Mouse (Mus musculus): ENCODE results near the gene Ildr1. TPM values are rescaled to one million over a fixed set of nuclear protein-coding genes. Genes with fewer than 3 reads are reported as not detected.

Ildr1 gene
- polyA plus RNA-seq, 1 experiment from 2014 or later, result 5.3 TPM

DNA sequence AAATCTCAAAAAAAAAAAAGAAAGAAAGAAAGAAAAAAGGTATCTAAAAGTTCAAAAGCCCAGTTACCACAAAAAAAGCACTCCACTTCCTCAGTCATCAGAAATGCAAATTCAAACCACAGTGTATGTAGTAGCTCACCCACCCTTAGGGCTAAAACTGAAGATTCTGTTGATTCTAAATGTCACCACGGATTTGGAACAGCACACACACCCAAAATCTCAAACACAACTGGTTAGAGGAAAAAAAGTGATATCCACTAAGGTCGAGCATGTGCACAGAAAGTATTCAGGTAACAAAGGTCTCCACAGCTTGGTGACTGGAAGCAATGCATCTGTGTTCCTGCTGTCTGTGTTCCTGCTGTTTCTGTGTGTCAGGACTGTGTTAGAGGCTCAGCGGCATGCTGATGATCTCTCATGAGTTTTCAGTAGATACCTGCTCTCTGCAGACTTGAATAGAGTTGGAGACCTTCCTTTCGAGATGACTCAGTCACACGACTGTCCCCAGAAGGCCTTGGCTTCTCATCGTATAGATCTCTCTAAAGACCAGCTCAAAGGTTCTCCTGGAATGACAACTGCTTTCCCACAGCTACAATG, 9.4 kb upstream of the Ildr1 start:
- Histone ChIP-seq H3K9me3 (ENCODE audit: control insufficient read depth, low read length) (no peaks in the 10 kb centered on the region), H3K4me2 (ENCODE audit: low read depth, low read length) (no peak overlapping the region), H3K4me3 (ENCODE audit: low read depth, low read length) (no peak overlapping the region), H3K36me3 (ENCODE audit: control insufficient read depth, insufficient read depth, low read length) (no peaks in the 10 kb centered on the region), H3K27me3 (replicated peaks; ENCODE audit: control insufficient read depth, insufficient read depth, low read length) (no peaks in the 10 kb centered on the region), H3K9ac (ENCODE audit: low read depth, low read length) (no peak overlapping the region), H3K27ac (replicated peaks; ENCODE audit: low read depth, low read length) (no peak overlapping the region), H3K4me1 (ENCODE audit: control insufficient read depth, insufficient read depth, low read length) (no peaks in the 10 kb centered on the region)
- DNase-seq (ENCODE audit: low spot score), result no peak
- WGBS, result 69% methylated on average over 6 of the region's 6 CpGs
- ATAC-seq (ENCODE audit: low read depth), result no peak

- Histone ChIP-seq H3K27ac (replicated peaks; ENCODE audit: low read depth, low read length) (no peak overlapping the region), H3K4me1 (ENCODE audit: control insufficient read depth, insufficient read depth, low read length) (no peaks in the 10 kb centered on the region), H3K4me3 (ENCODE audit: low read depth, low read length) (no peak overlapping the region), H3K36me3 (ENCODE audit: control insufficient read depth, insufficient read depth, low read length) (no peaks in the 10 kb centered on the region), H3K4me2 (ENCODE audit: low read depth, low read length) (no peak overlapping the region), H3K9ac (ENCODE audit: low read depth, low read length) (no peak overlapping the region), H3K9me3 (ENCODE audit: control insufficient read depth, low read length) (no peaks in the 10 kb centered on the region), H3K27me3 (replicated peaks; ENCODE audit: control insufficient read depth, insufficient read depth, low read length) (peaks cover 6% of the 10 kb centered on the region; the same call in 1 of the 2 replicates)
- DNase-seq (ENCODE audit: low spot score) (no peak), ATAC-seq (ENCODE audit: low read depth) (no peak)
- WGBS, result 90% methylated on average over 2 of the region's 2 CpGs
Observed at GRCm38 (mm10) chr16:36688076-36688475, 5.7 kb upstream of the Ildr1 start.

DNA sequence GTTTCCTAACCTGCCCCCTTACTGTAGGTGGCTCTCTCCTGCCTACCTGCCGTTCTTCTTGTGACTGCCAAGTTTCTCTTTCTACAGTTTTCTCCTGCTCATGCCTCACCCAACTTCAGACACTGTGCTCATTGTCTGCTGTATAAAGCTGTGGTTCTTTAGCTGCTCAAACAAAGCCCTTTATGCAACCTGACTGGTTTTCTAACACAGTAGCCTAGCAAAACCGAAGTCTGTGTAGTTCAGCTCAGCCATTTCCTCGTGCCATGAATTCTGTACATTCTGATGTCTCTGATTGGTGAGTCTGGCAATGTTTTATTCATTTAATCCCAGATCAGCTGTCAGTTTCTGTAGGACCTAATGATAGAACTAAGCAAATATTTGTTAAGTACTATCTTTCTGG, 2.3 kb upstream of the Ildr1 start:
- H3K27ac ChIP-seq (replicated peaks; ENCODE audit: low read depth, low read length), result 0 out of 2 replicates have a peak overlapping the region, but pooled peaks have one; percentile 28
- DNase-seq (ENCODE audit: low spot score), result peak; percentile 50

GRCm38 (mm10) chr16:36694798-36695290, 1.1 kb downstream of the Ildr1 start:
- Histone ChIP-seq H3K36me3 (ENCODE audit: control insufficient read depth, insufficient read depth, low read length) (no peaks in the 10 kb centered on the region), H3K27ac (replicated peaks; ENCODE audit: low read depth, low read length) (peak overlapping the region; percentile 28; the same call in 1 of the 2 replicates), H3K4me3 (ENCODE audit: low read depth, low read length) (peak overlapping the region; percentile 42; the same call in 1 of the 2 replicates), H3K4me1 (ENCODE audit: control insufficient read depth, insufficient read depth, low read length) (0 out of 2 replicates have a peak, but pooled peaks cover 7% of the 10 kb centered on the region), H3K27me3 (replicated peaks; ENCODE audit: control insufficient read depth, insufficient read depth, low read length) (peaks cover 22% of the 10 kb centered on the region), H3K4me2 (ENCODE audit: low read depth, low read length) (peak overlapping the region; percentile 73), H3K9ac (ENCODE audit: low read depth, low read length) (peak overlapping the region; percentile 64; the same call in 1 of the 2 replicates), H3K9me3 (ENCODE audit: control insufficient read depth, low read length) (no peaks in the 10 kb centered on the region)
- ATAC-seq (ENCODE audit: low read depth) (peak; percentile 61), DNase-seq (ENCODE audit: low spot score) (peak; percentile 76)
- WGBS, result 33% methylated on average over 9 of the region's 9 CpGs

More for the DNA sequence above, 2.3 kb upstream of the Ildr1 start:
- peaks cover 22% of the 10 kb centered on the region for H3K27me3 ChIP-seq (replicated peaks; ENCODE audit: control insufficient read depth, insufficient read depth, low read length)
- 0 out of 2 replicates have a peak, but pooled peaks cover 7% of the 10 kb centered on the region for H3K4me1 ChIP-seq (ENCODE audit: control insufficient read depth, insufficient read depth, low read length)
- no peak overlapping the region for H3K4me2 ChIP-seq (ENCODE audit: low read depth, low read length)
- no peaks in the 10 kb centered on the region for H3K36me3 ChIP-seq (ENCODE audit: control insufficient read depth, insufficient read depth, low read length)
- no peaks in the 10 kb centered on the region for H3K9me3 ChIP-seq (ENCODE audit: control insufficient read depth, low read length)
- WGBS, result 60% methylated on average over 3 of the region's 3 CpGs
- ATAC-seq (ENCODE audit: low read depth), result peak; percentile 24; the same call in 1 of the 2 replicates
- no peak overlapping the region for H3K9ac ChIP-seq (ENCODE audit: low read depth, low read length)
- no peak overlapping the region for H3K4me3 ChIP-seq (ENCODE audit: low read depth, low read length)

DNA sequence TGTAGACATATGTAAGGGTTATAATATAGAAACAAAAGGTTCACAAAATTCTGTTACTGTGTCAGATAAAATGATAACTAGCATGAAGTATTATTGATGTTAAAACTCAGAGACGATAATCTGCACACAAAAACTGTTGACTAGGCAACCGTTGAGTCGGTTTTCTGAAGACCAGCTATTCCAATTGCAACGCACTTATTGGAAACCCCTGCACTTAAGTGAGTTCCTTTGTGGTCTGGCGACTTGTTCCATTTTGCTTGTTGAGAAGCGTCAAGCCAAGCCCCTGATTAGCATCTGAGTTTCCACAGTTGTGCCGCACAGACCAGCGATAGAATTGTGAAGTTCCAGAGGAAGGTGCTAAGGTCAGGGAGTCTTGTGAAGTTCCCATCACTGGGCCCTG, 3.6 kb downstream of the Ildr1 start:
- no peak overlapping the region for H3K4me3 ChIP-seq (ENCODE audit: low read depth, low read length)
- 0 out of 2 replicates have a peak, but pooled peaks cover 7% of the 10 kb centered on the region for H3K4me1 ChIP-seq (ENCODE audit: control insufficient read depth, insufficient read depth, low read length)
- no peak for ATAC-seq (ENCODE audit: low read depth)

GRCm38 (mm10) chr16:36700484-36700883, 6.7 kb downstream of the Ildr1 start:
- DNase-seq (ENCODE audit: low spot score), result no peak
- Histone ChIP-seq H3K27ac (replicated peaks; ENCODE audit: low read depth, low read length) (no peak overlapping the region), H3K36me3 (ENCODE audit: control insufficient read depth, insufficient read depth, low read length) (no peaks in the 10 kb centered on the region), H3K4me3 (ENCODE audit: low read depth, low read length) (no peak overlapping the region), H3K9ac (ENCODE audit: low read depth, low read length) (no peak overlapping the region), H3K27me3 (replicated peaks; ENCODE audit: control insufficient read depth, insufficient read depth, low read length) (no peaks in the 10 kb centered on the region; the same call in 1 of the 2 replicates), H3K4me2 (ENCODE audit: low read depth, low read length) (no peak overlapping the region), H3K4me1 (ENCODE audit: control insufficient read depth, insufficient read depth, low read length) (no peaks in the 10 kb centered on the region), H3K9me3 (ENCODE audit: control insufficient read depth, low read length) (no peaks in the 10 kb centered on the region)
- 88% methylated on average over 2 of the region's 2 CpGs for WGBS
- no peak for ATAC-seq (ENCODE audit: low read depth)

More for the DNA sequence above, 3.6 kb downstream of the Ildr1 start:
- H3K9ac ChIP-seq (ENCODE audit: low read depth, low read length), result no peak overlapping the region
- no peak for DNase-seq (ENCODE audit: low spot score)
- no peaks in the 10 kb centered on the region for H3K36me3 ChIP-seq (ENCODE audit: control insufficient read depth, insufficient read depth, low read length)
- 76% methylated on average over 8 of the region's 8 CpGs for WGBS
- no peaks in the 10 kb centered on the region for H3K9me3 ChIP-seq (ENCODE audit: control insufficient read depth, low read length)
- no peak overlapping the region for H3K27ac ChIP-seq (replicated peaks; ENCODE audit: low read depth, low read length)
- peaks cover 22% of the 10 kb centered on the region for H3K27me3 ChIP-seq (replicated peaks; ENCODE audit: control insufficient read depth, insufficient read depth, low read length)
- no peak overlapping the region for H3K4me2 ChIP-seq (ENCODE audit: low read depth, low read length)

GRCm38 (mm10) chr16:36707702-36708423, 14.1 kb downstream of the Ildr1 start:
- Histone ChIP-seq H3K27ac (replicated peaks; ENCODE audit: low read depth, low read length) (no peak overlapping the region), H3K4me1 (ENCODE audit: control insufficient read depth, insufficient read depth, low read length) (no peaks in the 10 kb centered on the region), H3K27me3 (replicated peaks; ENCODE audit: control insufficient read depth, insufficient read depth, low read length) (no peaks in the 10 kb centered on the region), H3K9me3 (ENCODE audit: control insufficient read depth, low read length) (no peaks in the 10 kb centered on the region), H3K36me3 (ENCODE audit: control insufficient read depth, insufficient read depth, low read length) (no peaks in the 10 kb centered on the region), H3K9ac (ENCODE audit: low read depth, low read length) (no peak overlapping the region), H3K4me2 (ENCODE audit: low read depth, low read length) (no peak overlapping the region), H3K4me3 (ENCODE audit: low read depth, low read length) (no peak overlapping the region)
- 66% methylated on average over 6 of the region's 6 CpGs for WGBS
- DNase-seq (ENCODE audit: low spot score), result no peak
- ATAC-seq (ENCODE audit: low read depth), result no peak

GRCm38 (mm10) chr16:36708751-36709150, 15.0 kb downstream of the Ildr1 start:
- no peaks in the 10 kb centered on the region for H3K36me3 ChIP-seq (ENCODE audit: control insufficient read depth, insufficient read depth, low read length)
- DNase-seq (ENCODE audit: low spot score) (no peak), ATAC-seq (ENCODE audit: low read depth) (no peak)
- H3K4me1 ChIP-seq (ENCODE audit: control insufficient read depth, insufficient read depth, low read length), result no peaks in the 10 kb centered on the region
- H3K9ac ChIP-seq (ENCODE audit: low read depth, low read length), result no peak overlapping the region
- 72% methylated on average over 7 of the region's 7 CpGs for WGBS
- H3K4me2 ChIP-seq (ENCODE audit: low read depth, low read length), result no peak overlapping the region
- no peaks in the 10 kb centered on the region for H3K9me3 ChIP-seq (ENCODE audit: control insufficient read depth, low read length)
- H3K27me3 ChIP-seq (replicated peaks; ENCODE audit: control insufficient read depth, insufficient read depth, low read length), result no peaks in the 10 kb centered on the region
- no peak overlapping the region for H3K4me3 ChIP-seq (ENCODE audit: low read depth, low read length)
- no peak overlapping the region for H3K27ac ChIP-seq (replicated peaks; ENCODE audit: low read depth, low read length)
